Mouse (Mus musculus): ENCODE measurements around the gene Ldlrap1.

Ldlrap1 gene

GRCm38 (mm10) chr4:134713937-134714336 lies 53.9 kb downstream of the Ldlrap1 start:
- peak; percentile 81 to 84 for DNase-seq (ENCODE audit: low spot score in 2 of 2)

GRCm38 (mm10) chr4:134705311-134705710 lies 62.5 kb downstream of the Ldlrap1 start:
- DNase-seq (ENCODE audit: low spot score in 2 of 2): no peak

- DNase-seq (ENCODE audit: low spot score in 2 of 2): no peak
Measured at GRCm38 (mm10) chr4:134704590-134704989, 63.2 kb downstream of the Ldlrap1 start.

- DNase-seq (ENCODE audit: low spot score in 2 of 2): peak; percentile 97 to 98
Measured at GRCm38 (mm10) chr4:134703835-134704546, 63.8 kb downstream of the Ldlrap1 start, which contains the start of gene Man1c1. Man1c1 (minus strand) TSS chr4:134704290.

- no peak for DNase-seq (ENCODE audit: low spot score in 2 of 2)
Measured at GRCm38 (mm10) chr4:134702981-134703834, 64.6 kb downstream of the Ldlrap1 start.

- peak; percentile 79 to 85 for DNase-seq (ENCODE audit: low spot score in 2 of 2)
Measured at GRCm38 (mm10) chr4:134701934-134702333, 65.9 kb downstream of the Ldlrap1 start.

GRCm38 (mm10) chr4:134700911-134701310 lies 66.9 kb downstream of the Ldlrap1 start:
- DNase-seq (ENCODE audit: low spot score in 2 of 2): no peak

GRCm38 (mm10) chr4:134693202-134693940 lies 74.5 kb downstream of the Ldlrap1 start:
- no peak for DNase-seq (ENCODE audit: low spot score in 2 of 2)

GRCm38 (mm10) chr4:134692388-134692787 lies 75.4 kb downstream of the Ldlrap1 start:
- DNase-seq (ENCODE audit: low spot score in 2 of 2): no peak

Data from right cerebral cortex, adult 2 months (tissue).